Mouse (Mus musculus) liver, embryonic 11.5 days (tissue): ENCODE data around the gene Phf14. TPM values are rescaled to one million over a fixed set of nuclear protein-coding genes. Genes with fewer than 3 reads are reported as not detected.
A peak's percentile ranks its signal among the peaks of the same experiment; 100 is the strongest.
"Not testable (repeated sequence)": the region's sequence is repeated elsewhere in the genome, so short reads cannot be mapped to it uniquely, and the experiment has no call there.

ENCODE experiments used
- ATAC-seq: fragments of 200-750 bp; cut with Nextera tagmentation; replicated peaks from 2 replicates; pipeline ENCODE4 v1.8.0; 2017; ENCODE audit warnings: moderate number of reproducible peaks, mild to moderate bottlenecking, moderate TSS enrichment, moderate library complexity; ENCODE audit not compliant: low FRiP score
- DNase-seq: peaks from one replicate; pipeline ENCODE4 v3.0.0-alpha.2; 2017; ENCODE audit warnings: low spot score
- H3K27ac ChIP-seq: fragments of 300-500 bp; sonication (generic); 2 replicates; pipeline ENCODE4 v1.5.1; 2014; ENCODE audit warnings: mild to moderate bottlenecking, low read depth, low read length, control low read depth
- H3K27me3 ChIP-seq: fragments of 300-500 bp; sonication (generic); replicated peaks from 2 replicates; pipeline ENCODE4 v1.6.1; 2014; ENCODE audit warnings: low read length, mixed read lengths; ENCODE audit not compliant: control insufficient read depth, insufficient read depth
- H3K36me3 ChIP-seq: fragments of 300-500 bp; sonication (generic); 2 replicates; pipeline ENCODE4 v1.6.1; 2014; ENCODE audit warnings: mild to moderate bottlenecking, low read length, moderate library complexity, mixed read lengths; ENCODE audit not compliant: control insufficient read depth, insufficient read depth
- H3K4me1 ChIP-seq: fragments of 300-500 bp; sonication (generic); replicated peaks from 2 replicates; pipeline ENCODE4 v1.6.1; 2014; ENCODE audit warnings: low read length, mixed read lengths; ENCODE audit not compliant: control insufficient read depth, insufficient read depth
- H3K4me2 ChIP-seq: fragments of 300-500 bp; sonication (generic); 2 replicates; pipeline ENCODE4 v1.6.1; 2014; ENCODE audit warnings: mild to moderate bottlenecking, control low read depth, moderate library complexity
- H3K4me3 ChIP-seq: fragments of 300-500 bp; sonication (generic); 2 replicates; pipeline ENCODE4 v1.5.1; 2014; ENCODE audit warnings: low read depth, low read length, control low read depth
- H3K9ac ChIP-seq: fragments of 300-500 bp; sonication (generic); 2 replicates; pipeline ENCODE4 v1.6.1; 2014; ENCODE audit warnings: low read depth, low read length, control low read depth
- H3K9me3 ChIP-seq: fragments of 300-500 bp; sonication (generic); 2 replicates; pipeline ENCODE4 v1.6.1; 2016; ENCODE audit warnings: low read length, inconsistent platforms, mixed read lengths; ENCODE audit not compliant: control insufficient read depth
- WGBS: fragments of 180-500 bp; shearing (Covaris S2); extraction: QIAGEN DNeasy Blood & Tissue Kit; methylation state at CpG from one replicate; pipeline ENCODE4 v1.1.7; 2014; 5-methylcytosine and 5-hydroxymethylcytosine counted together
- polyA plus RNA-seq: library from polyadenylated mRNA; unstranded; fragments of >200 nt; fragmentation: Nextera tagmentation; extraction: Ambion mirVana; gene quantifications from 2 replicates; pipeline ENCODE4 v1.2.1, GENCODE M21; 2014

Phf14 gene
- 42.2 and 46.5 TPM in 2 replicates for polyA plus RNA-seq

DNA sequence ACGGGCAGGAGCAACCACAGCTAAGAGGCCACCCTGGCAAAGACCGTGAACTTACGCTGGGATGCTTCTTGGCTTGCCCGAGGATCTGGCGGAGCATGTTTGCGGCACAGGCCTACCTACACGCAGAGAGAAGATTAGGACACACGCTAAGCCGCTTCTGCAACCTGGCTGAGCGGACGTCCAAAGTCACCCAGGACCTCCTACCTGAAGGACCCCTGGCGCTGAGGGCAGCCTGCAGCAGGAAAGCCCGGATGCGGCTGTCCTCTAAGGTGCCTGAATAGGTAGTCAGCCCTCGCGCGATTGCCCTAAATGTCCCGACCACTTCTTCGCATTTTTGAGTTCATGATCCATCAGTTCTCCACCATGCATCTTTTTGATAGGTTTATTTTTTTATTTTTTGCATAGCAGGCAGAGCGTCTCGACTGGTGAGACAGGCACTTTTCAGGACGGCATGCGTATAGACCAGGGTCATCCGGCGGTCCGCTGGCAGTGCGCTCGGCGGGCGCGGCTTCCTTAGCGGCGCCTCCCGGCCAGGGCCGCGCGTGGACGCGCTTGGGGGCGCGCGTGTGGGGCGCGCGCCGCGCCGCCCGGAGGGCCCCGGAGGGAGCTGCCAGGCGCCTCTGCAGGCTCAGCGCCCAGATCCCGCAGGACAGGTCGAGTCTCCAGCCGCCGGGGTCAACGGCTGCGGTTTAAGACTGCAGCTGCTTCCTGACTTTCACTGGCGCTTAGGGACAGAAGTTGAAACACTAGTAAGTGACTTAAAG, at the start of gene Phf14, which contains the start of gene Ndufa4:
TSS of gene Phf14 (plus strand) at position 541 of the 764 bp plus-strand sequence.
TSS of gene Ndufa4 (minus strand) at position 229 of the 764 bp plus-strand sequence.
- Histone ChIP-seq H3K4me3 (peak within 1 kb of the TSS; percentile 87), H3K9me3 (no peaks in the 10 kb centered on the region), H3K27ac (peak within 1 kb of the TSS; percentile 48; the same call in 1 of the 2 replicates), H3K4me2 (peak within 1 kb of the TSS; percentile 86), H3K36me3 (peaks cover 10% of the 10 kb centered on the region; the same call in 1 of the 2 replicates), H3K4me1 (peaks cover 6% of the 10 kb centered on the region), H3K9ac (peak within 1 kb of the TSS; percentile 88), H3K27me3 (no peaks in the 10 kb centered on the region)
- DNase-seq (peak; percentile 89), ATAC-seq (peak; percentile 96)
- under 1% methylated on average over 59 of the region's 59 CpGs for WGBS

DNA sequence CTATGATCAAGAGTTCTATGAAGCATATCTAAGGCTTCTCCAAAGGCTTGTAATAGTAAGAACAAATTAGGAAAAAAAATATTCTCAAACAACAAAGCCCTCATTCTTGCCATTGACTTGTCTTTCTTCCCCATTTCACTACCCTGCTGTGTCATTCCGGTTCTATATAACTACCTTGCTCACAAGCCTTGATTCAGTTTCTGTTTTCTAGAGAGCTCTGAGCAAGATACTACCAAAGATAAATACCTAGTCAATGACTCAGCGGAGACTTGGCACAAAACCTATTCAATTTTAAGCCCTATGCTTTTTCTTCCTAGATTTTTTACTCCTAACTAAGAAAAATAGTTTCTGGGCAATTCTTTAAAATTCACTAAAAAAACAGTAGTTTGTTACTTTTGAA, 32.2 kb upstream of the Phf14 start:
- H3K9ac ChIP-seq, H3K9me3 ChIP-seq, H3K4me3 ChIP-seq, H3K4me2 ChIP-seq, H3K36me3 ChIP-seq, H3K27me3 ChIP-seq, H3K4me1 ChIP-seq, ATAC-seq, H3K27ac ChIP-seq, DNase-seq: not testable (repeated sequence)
- WGBS, result no CpG with 5 or more reads among the region's 2 CpGs

DNA sequence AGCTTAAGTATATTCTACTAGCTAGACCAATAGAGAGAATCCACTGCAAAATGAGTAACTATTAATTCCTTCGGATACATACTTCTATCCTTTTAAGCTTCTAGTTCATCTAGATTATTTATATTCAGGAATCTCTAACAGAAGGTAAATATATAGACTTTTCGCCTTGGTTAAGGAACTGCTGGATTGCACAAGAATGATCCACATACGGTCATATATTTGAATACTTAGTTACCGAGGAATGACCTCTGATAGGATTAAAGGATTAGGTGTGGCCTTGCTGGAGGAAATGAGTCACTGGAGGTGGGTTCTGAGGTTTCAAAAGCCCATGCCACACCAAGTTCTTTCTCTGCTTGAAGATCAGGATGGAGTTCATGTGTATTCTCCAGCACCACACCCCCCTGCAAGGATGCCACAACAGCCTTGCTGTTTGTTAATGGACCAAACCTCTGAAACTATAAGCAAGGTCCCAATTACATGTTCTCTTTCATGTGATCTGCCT, 6.7 kb upstream of the Phf14 start:
- no peak for ATAC-seq
- H3K27me3 ChIP-seq, result no peaks in the 10 kb centered on the region

DNA sequence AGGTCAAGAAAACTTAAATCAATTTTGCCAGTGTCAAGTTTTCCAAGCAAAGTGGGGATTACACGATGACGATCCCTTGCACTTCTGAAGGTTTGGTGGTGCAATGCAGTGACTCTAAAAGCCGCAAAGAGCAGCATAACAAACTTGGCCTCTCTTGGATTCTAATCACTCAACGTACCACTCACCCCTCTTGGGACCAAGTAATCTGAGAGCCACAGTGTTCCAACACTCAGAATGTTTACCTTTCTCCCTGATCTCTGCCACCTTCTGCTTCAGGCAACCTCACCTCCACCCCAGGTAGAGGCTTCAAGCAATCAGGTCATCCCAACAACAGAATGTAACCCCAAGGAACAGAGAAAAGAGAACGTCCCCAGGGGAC, 730 bp upstream of the Phf14 start:
- under 1% methylated on average over 5 of the region's 5 CpGs for WGBS
- DNase-seq (no peak), ATAC-seq (peak; percentile 53)

More for the DNA sequence above, 6.7 kb upstream of the Phf14 start:
- 85% methylated on average over 4 of the region's 4 CpGs for WGBS
- no peak overlapping the region for H3K4me3 ChIP-seq
- H3K4me1 ChIP-seq, result no peaks in the 10 kb centered on the region; the same call in 1 of the 2 replicates
- H3K4me2 ChIP-seq, result no peak overlapping the region
- no peaks in the 10 kb centered on the region for H3K9me3 ChIP-seq
- no peak overlapping the region for H3K27ac ChIP-seq
- H3K36me3 ChIP-seq, result peaks cover 14% of the 10 kb centered on the region
- H3K9ac ChIP-seq, result no peak overlapping the region
- no peak for DNase-seq

DNA sequence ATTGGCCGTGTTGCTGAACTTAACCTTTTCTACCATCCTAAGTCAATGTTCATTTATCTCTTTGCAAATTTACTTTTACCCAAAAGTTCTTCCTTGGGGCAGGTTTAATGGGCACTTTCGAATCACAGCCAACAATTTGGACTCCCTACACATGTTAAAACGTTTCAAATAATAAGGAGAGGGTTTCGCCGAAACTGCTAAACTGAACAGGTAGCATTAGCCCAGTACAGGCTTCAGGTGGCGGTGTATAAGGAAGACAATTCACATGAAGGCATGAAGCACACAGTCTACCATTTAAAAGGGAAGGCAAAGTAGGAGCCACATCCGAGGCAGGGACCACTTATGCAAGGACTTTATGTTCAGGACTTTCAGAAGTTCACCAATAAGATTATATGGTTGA, 561 bp downstream of the Phf14 start:
- Histone ChIP-seq H3K27me3 (no peaks in the 10 kb centered on the region), H3K27ac (no peak overlapping the region), H3K4me3 (peak overlapping the region; percentile 87), H3K4me1 (peaks cover 6% of the 10 kb centered on the region), H3K4me2 (peak overlapping the region; percentile 86), H3K9ac (peak overlapping the region; percentile 88), H3K9me3 (no peaks in the 10 kb centered on the region), H3K36me3 (peaks cover 10% of the 10 kb centered on the region; the same call in 1 of the 2 replicates)
- ATAC-seq, result no peak
- no peak for DNase-seq
- WGBS, result 31% methylated on average over 7 of the region's 7 CpGs

More for the DNA sequence above, 730 bp upstream of the Phf14 start:
- peaks cover 10% of the 10 kb centered on the region; the same call in 1 of the 2 replicates for H3K36me3 ChIP-seq
- peak overlapping the region; percentile 87 for H3K4me3 ChIP-seq
- peaks cover 6% of the 10 kb centered on the region for H3K4me1 ChIP-seq
- no peaks in the 10 kb centered on the region for H3K27me3 ChIP-seq
- H3K9ac ChIP-seq, result peak overlapping the region; percentile 88
- H3K27ac ChIP-seq, result peak overlapping the region; percentile 48; the same call in 1 of the 2 replicates
- H3K4me2 ChIP-seq, result peak overlapping the region; percentile 86
- H3K9me3 ChIP-seq, result no peaks in the 10 kb centered on the region

DNA sequence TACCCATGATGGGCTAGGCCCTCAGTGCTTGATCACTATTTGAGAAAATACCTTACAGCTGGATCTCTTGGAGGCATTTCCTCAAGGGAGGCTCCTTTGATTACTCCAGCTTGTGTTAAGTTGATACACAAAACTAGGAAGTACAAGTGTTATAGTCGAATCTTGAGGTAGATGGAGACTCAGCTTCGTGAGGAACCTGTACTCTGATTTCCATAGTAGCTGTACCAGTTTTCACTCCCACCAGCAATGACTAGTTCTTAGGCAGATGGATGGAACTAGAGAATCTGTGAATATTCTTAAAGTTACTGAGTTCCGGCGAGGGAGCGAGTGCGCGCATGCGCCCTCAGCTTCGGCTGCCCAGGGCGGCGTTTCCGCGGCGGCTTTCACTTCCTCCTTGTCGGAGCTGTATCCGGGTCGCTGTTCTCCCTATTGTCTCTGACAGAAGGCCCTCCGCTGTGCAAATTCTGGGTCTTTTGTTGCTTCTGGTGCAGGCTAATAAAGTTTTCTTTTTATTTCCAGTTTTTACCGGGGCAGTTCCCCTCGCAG, 18.0 kb downstream of the Phf14 start:
- H3K36me3 ChIP-seq, result no peaks in the 10 kb centered on the region; the same call in 1 of the 2 replicates
- peak overlapping the region; percentile 83 for H3K4me3 ChIP-seq
- peak overlapping the region; percentile 79 for H3K4me2 ChIP-seq
- no peaks in the 10 kb centered on the region for H3K27me3 ChIP-seq
- no peaks in the 10 kb centered on the region for H3K9me3 ChIP-seq
- peaks cover 10% of the 10 kb centered on the region for H3K4me1 ChIP-seq
- WGBS, result under 1% methylated on average over 20 of the region's 20 CpGs
- ATAC-seq, result peak; percentile 96
- DNase-seq, result peak; percentile 80
- H3K9ac ChIP-seq, result peak overlapping the region; percentile 87
- H3K27ac ChIP-seq, result peak overlapping the region; percentile 94

DNA sequence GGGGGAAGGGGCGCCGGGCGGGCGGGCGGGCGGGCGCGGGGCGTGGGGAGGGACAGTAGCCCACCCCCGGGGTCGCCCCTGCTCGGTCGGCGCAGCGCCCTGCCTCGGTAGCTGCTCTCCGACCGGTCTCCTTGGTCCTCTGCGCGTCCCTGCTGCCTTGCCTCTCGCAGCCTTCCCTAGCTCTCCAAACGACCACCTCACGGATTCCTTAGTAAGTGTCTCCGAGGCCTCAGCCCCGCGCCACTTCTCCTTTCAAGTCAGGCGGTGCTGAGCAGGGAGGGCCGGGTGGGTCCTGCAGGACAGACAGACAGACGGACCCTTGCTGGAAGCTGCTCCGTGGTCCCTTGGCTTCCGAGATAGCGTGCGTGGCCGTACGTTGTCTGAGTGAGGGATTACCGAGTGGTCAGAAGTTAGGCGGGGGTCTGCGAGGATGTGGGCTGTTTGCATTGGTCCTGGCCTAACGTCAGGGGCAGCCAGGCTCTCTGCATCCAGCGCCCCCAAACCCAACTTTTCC, 18.5 kb downstream of the Phf14 start:
- peak overlapping the region; percentile 94 for H3K27ac ChIP-seq
- peak; percentile 76 for ATAC-seq
- no peaks in the 10 kb centered on the region; the same call in 1 of the 2 replicates for H3K36me3 ChIP-seq
- under 1% methylated on average over 40 of the region's 40 CpGs for WGBS
- H3K27me3 ChIP-seq, result no peaks in the 10 kb centered on the region
- H3K4me1 ChIP-seq, result peaks cover 10% of the 10 kb centered on the region
- peak overlapping the region; percentile 87 for H3K9ac ChIP-seq
- H3K9me3 ChIP-seq, result no peaks in the 10 kb centered on the region
- peak overlapping the region; percentile 79 for H3K4me2 ChIP-seq
- DNase-seq, result peak; percentile 66
- peak overlapping the region; percentile 83 for H3K4me3 ChIP-seq

DNA sequence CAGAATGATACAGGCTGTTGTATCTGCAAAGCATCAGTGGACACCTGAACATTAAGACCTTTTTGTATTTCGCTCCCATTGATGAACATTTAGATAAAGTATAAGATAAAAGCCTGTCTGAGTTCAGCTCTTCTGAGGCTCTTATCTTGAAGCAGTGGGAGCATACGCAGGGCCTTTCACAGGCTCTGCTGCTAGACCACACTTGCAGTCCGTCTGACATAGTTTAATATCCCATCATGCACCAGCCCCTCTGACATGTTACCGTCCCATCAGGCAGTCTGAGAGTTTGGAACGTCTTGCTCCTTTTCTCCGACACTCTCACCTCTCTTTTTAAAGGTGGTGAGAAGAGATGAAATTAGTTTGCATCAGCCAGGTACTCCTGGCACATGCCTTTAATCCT, 19.9 kb downstream of the Phf14 start:
- no peak overlapping the region for H3K27ac ChIP-seq
- ATAC-seq, result no peak

More for the DNA sequence above, 19.9 kb downstream of the Phf14 start:
- H3K4me3 ChIP-seq, result peak overlapping the region; percentile 83; the same call in 1 of the 2 replicates
- H3K27me3 ChIP-seq, result no peaks in the 10 kb centered on the region
- peak overlapping the region; percentile 79 for H3K4me2 ChIP-seq
- H3K9ac ChIP-seq, result no peak overlapping the region
- DNase-seq, result no peak
- 62% methylated on average over 6 of the region's 6 CpGs for WGBS
- no peaks in the 10 kb centered on the region; the same call in 1 of the 2 replicates for H3K36me3 ChIP-seq
- peaks cover 10% of the 10 kb centered on the region for H3K4me1 ChIP-seq
- H3K9me3 ChIP-seq, result no peaks in the 10 kb centered on the region
